Mouse (Mus musculus) brain, embryonic 14.5 days (tissue): ENCODE measurements at regions not wholly inside any gene's neighbourhood (a gene's known extent, or its start where the extent isn't known, plus 50 kb on each side); places are given as distances from the start of the nearest gene placed in this dataset.

Experiments
- DNase-seq: peaks from one replicate; pipeline ENCODE4 v3.0.0-alpha.2; 2011; ENCODE audit warnings: low read depth
- CTCF ChIP-seq: fragments of 200-500 bp; IDR thresholded peaks from 2 replicates; pipeline ENCODE4 v1.5.1; 2012; ENCODE audit warnings: inconsistent platforms, mild to moderate bottlenecking, moderate library complexity, borderline replicate concordance; ENCODE audit not compliant: insufficient read depth, insufficient read length; ENCODE audit errors: extremely low read depth
- POLR2A ChIP-seq: fragments of 200-500 bp; IDR thresholded peaks from 2 replicates; pipeline ENCODE4 v1.6.1; 2012; ENCODE audit warnings: mild to moderate bottlenecking, inconsistent platforms, borderline replicate concordance; ENCODE audit not compliant: poor library complexity, insufficient read depth, insufficient read length, severe bottlenecking; ENCODE audit errors: extremely low read depth

DNA sequence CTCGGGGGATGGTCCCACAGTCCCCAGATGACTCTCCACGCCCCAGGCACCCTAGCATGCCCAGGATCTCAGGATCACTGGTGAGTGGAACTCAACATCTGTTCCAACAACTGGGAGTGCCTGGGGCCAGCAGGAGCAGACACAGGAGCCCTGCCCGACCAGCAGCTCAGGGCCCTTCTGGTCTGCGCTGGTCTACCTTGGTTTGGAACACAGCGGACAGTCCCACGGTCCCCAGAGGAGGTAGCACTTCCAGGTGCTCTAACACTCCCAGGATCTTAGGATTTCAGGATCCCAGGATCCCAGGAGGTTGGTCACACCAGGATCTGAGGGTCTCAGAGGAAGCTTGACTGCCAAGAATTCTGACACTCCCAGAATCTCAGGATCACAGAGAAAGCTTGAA is 131.8 kb downstream of the Thbs2 start:
- no peak for DNase-seq
- TF ChIP-seq CTCF (no peak), POLR2A (no peak)

DNA sequence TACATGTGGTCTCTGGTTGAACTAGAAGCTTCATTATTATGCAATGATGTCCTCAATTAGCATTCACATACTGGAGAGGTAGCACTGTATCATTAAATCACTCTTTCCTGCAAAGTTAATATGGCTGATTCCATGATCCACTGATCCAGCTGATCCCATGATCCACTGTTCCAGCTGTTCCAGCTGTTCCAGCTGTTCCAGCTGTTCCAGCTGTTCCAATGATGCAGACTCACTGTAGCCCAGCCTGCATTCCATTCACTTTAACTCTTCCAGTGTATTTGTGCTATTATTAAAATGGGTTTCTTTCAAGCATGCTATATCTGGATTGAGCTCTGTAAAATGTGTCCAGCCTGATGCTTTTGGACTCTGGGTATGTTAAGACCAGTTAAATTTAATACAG is 136.8 kb downstream of the Thbs2 start:
- DNase-seq, result no peak
- TF ChIP-seq CTCF (no peak), POLR2A (no peak)

DNA sequence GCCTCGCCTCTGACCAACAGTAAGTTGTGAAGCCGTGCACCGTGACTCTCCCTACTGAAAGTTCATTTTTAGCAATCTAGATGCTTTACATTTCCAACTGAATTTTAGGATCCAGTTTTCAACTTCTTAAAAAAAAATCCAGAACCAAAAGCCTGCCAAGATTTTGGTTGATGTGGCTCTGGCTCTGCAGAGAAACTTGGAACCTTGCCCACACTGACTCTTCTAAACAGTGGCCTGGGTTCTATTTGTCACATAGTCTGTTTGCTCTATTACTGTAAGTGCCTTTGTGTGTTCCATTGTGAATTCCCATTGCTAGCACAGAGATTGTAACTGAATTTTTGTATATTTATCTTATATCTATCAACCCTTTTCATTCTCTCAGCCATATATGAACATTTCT is 140.8 kb downstream of the Thbs2 start:
- no peak for TF ChIP-seq CTCF
- DNase-seq, result no peak

DNA sequence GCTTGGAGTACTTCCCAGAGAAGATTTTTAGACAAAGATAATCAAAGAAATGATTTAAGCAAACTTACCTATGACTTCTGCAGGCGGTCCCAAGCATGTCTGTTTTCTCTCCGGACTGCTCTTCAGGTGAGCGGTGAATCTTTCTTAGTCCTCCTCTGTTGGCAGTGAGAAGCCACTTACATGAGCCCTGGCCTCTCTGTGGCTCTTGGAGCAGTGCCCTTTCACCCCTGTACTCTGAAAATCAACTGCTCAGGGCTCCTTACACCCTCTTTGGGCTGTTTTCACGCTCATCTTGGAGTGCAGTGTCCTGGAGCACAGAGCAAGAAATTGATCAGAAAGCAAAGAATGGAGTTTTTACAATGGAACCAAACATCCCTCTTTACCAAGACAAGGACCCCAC is 142.0 kb downstream of the Thbs2 start:
- no peak for DNase-seq
- TF ChIP-seq CTCF (no peak), POLR2A (no peak)

DNA sequence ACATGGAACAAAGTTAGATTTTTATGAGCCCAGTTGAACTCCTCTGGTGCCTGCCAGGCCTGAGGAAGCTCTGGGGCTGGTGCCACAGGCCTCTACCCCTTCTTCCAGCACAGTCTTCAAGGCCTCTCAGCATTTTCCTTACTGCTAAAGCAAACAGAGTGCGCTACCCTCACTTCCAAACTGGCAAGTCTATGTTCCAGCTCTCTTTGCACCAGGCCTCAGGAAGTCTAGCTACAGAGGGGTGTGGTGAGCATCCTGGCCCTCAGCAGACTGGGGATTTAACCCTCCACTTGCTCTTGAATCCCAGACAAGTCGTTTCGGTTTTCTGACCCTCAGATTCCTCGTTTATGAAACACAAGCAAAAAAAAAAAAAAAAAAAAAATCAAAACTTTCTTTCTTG is 142.4 kb downstream of the Thbs2 start:
- no peak for DNase-seq

DNA sequence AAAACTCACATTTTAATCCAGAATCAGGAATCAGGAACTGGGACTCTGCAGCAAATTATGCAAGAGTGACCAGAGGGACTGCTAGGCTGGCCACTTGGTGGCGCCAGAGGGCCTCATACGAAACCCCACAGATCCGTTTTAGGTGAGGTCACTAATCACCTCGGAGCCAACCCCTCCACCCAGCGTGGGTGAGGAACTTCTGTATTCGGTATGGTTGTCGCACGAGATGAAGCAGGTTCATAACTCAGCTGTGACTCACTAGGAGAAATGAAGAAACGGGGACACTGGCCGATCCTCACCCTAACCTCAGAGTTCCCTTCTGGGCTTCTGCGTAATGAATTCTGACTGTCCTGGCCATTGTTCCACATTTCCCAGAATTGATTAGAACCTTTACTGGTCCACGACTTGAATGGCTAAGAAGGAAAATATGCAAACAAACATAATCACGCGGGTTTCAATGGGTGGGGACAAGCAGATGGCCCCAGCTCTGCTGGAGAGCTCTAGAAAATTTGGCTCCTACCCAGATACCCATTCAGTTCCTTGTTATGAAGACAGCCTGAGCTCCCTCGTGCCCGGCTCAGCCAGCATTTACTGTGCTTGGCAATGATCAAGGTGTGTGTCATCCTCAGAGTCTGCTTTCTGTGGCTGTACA is 148.1 kb downstream of the Thbs2 start:
- TF ChIP-seq CTCF (peak; percentile 79), POLR2A (no peak)
- DNase-seq, result peak; percentile 78

More for the DNA sequence above, 142.4 kb downstream of the Thbs2 start:
- TF ChIP-seq CTCF, result no peak
- no peak for TF ChIP-seq POLR2A

DNA sequence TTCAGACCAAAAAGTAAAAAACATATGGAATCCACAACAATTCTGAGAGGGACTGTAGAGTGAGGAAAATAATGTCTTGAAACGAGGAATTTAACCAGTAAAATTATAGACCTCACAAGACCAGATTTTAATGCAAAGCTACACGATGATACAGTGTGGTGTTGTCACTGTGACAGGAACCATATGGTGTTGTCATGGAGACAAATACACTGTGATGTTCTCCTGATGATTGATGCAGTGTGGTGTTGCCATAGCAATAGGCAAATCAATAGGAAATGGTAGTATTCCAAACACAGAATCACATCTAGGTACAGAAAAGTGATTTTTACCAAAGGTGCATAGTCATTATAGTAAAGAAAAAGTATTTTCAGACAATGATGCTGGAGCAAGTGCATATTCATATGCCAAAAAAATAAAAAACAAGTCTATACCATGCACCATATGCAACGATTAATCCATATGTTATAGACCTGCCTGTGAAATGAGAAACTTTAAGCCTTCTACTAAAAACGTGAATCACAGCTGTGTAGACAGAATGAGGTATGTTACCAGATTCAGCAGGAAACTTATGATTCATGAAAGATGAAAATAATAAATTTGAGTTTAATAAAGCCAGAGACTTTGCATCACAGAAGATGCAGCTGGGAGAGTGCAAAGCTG is 149.6 kb downstream of the Thbs2 start:
- TF ChIP-seq CTCF, result no peak
- no peak for TF ChIP-seq POLR2A
- peak; percentile 81 for DNase-seq

DNA sequence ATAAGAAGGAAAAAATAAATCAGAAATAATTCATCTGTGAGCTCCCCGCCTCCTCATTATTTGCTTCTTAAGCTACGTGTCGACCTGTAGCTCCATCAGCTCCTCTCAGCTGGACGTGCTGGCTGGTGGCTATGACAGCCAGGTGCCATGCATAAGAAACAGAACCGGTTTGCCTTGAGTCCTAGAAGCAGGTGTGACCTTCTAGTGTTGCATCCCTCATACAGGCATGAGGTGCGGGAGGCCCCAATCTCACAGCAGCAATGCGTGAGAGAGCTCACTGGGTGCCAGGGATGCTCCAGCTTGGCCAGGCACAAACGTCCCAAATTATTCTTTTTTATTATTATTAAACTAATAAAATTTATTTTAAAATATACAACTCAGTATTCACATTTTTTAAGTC is 153.0 kb downstream of the Thbs2 start:
- no peak for TF ChIP-seq CTCF
- TF ChIP-seq POLR2A, result no peak
- DNase-seq, result no peak

DNA sequence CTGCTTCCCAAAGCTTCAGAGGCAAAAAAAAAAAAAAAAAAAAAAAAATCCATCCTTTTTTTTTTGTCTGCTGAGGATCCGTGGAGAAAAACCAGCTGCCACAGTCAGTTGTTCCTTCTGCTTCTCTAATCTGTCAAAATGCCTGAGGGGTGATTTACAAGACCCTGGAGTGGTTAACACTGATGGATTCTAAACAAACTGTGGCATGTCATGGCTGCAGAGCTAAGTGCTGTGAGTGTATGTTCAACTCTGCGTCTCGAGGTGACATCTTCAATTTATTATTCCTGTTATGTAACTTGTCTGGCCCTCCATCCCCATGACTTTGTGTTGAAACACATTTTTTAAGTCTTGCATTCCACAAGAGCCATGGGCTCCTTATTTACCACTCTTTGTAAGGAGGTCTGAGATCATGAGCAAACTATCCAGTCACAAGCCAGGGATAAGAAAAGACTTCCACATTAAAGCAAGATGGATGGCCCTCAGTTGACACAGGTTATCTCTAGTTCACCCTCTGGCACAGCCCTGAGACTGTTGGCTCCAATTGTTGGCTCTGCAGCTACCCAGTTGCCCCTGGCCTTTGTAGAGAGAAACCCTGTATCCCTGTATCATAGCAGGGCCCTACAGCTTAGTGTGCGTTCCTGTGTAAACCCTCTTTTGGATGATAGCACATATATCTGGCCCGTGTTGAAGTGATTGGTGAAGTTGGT is 153.6 kb downstream of the Thbs2 start:
- no peak for DNase-seq
- no peak for TF ChIP-seq POLR2A
- TF ChIP-seq CTCF, result no peak

DNA sequence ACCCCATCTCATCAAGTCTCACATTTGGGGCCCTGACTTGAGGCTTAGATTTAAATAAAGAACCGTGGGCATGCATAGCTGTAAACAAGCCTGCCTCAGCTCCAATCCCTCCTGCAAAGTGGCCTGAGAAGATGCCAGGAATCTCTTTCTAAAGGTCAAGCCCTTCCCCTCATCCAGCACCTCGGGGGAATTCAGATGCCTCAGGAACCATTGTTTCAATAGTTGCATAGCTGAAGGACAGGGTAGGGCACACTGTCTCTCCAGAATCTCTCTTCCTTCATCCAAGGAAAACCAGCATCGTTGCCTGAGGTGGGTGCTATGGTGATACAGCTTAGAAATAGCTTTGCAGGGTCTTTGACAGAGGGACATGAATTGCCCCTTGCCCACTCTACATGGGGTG is 154.4 kb downstream of the Thbs2 start:
- no peak for DNase-seq

DNA sequence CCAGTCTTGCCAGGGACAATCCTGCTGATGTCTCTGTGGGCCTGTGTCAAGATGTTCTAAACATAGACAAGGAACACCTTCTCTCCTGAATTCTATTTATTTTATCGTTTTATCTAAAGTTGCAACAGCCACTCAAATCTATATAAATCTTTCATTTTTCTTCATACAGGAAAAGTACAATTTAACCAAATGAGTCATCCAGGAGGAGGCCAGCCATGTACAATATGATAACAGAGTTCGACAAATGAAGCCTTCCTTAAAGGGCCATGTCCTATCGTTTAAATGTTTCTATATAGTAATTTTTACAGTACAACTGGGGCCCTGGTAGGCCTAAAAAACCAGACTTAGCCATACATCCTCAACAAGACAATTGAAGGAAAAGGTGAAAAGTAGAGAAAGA is 154.8 kb downstream of the Thbs2 start:
- TF ChIP-seq CTCF (no peak), POLR2A (no peak)
- DNase-seq, result no peak

More for the DNA sequence above, 154.4 kb downstream of the Thbs2 start:
- TF ChIP-seq CTCF, result no peak
- TF ChIP-seq POLR2A, result no peak

DNA sequence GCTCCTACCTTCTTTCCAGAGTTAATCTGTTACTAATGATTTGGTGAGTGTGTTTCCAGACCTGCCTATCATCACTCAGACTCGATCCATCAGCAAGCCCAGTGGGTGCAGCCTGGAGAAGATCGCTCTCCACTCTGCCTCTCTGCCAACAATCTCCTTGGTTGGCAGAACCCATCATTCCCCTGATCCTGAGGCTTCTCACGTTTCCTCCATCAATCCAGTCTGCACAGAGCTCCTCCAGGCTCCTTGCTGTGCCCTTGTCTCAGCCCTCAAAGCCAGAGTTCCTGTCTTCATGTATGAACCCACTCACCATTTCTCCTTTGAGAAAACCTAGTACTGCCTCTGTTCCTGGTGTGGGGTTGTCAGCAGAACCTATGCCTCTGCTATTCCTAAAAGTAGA is 155.5 kb downstream of the Thbs2 start:
- TF ChIP-seq POLR2A (no peak), CTCF (no peak)
- DNase-seq, result no peak

DNA sequence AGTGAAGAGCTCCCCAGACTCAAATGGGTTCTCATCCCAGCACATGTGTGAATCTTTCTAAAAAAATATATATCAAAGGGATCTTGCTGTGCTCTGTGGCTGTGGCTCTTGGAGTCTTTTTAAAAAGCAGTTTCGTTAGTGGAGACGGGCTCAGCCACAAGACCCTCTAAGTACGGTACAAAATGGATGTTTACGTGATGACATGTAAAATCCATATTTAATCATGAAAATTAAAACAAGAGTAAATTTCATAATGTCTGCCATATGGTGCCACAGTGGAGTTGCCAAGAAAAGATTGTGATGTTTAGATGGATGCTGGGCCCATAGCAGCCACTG is 161.1 kb downstream of the Thbs2 start:
- TF ChIP-seq POLR2A (no peak), CTCF (no peak)

More for the DNA sequence above, 161.1 kb downstream of the Thbs2 start:
- DNase-seq, result peak; percentile 13
